Mouse (Mus musculus) cerebellum, adult 11 months (tissue): Measurements from ENCODE around the gene Adam12.
"Not testable (repeated sequence)": the region's sequence is repeated elsewhere in the genome, so short reads cannot be mapped to it uniquely, and the experiment has no call there.

ENCODE experiments used
- DNase-seq: peaks from one replicate; pipeline ENCODE4 v3.0.0; 2022

The Adam12 gene

DNA sequence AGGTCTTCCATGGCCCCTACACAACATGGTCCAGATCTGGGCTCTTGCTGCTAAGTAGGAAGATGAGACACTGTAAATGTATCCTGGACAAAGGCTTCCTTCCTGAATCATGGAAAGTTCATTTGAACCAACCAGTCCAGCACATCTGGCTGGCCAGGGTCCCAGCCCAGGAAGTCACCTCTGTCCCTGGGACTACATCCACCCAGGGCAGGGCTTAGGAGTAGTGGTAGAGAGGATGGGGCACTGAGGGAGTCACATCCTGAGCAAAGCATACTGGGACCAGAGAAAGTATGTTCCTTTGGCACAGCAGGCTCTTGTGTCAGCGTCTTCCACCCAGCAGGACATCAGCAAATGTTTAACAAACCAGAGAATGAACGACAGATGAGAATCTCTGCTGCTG, 306.2 kb downstream of the Adam12 start:
- no peak for DNase-seq

DNA sequence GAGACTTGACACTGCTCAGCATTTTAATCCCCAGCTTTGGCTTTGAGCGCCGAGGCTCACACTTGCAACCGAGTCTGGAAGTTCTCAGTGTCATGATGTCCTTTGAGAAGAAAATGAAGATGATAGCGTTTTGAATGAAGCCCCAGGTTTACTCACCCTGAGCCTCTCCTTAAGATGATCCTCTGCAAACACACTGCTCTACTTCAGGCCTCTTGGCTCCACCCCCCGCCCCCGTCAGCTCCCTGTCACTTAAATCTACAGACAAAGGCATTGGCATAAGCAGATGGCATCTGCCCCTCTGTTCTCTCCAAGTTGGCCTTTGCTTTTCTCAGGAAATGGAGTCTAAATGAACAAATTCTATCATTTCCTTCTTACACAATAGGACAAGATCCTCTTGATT, 308.0 kb downstream of the Adam12 start:
- no peak for DNase-seq

DNA sequence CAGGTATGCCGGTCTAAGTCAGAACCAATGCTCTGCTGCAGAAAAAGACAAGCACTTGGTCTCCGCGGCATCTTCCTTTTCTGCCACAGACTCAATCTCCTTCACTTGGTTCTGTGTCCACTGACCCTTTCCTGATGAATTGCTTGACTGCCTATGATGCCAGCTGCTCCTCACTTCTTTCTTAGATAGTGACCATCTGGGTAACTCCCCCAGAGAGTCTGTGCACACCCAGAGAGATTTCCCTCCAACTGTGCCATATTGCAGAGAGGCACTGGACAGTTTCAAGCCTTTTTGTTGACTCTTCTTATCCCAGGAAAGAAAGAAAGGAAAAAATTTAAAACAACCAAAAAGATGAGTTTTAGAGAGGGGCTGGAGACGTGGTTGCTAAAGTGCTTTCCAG, 310.7 kb downstream of the Adam12 start:
- DNase-seq: no peak

DNA sequence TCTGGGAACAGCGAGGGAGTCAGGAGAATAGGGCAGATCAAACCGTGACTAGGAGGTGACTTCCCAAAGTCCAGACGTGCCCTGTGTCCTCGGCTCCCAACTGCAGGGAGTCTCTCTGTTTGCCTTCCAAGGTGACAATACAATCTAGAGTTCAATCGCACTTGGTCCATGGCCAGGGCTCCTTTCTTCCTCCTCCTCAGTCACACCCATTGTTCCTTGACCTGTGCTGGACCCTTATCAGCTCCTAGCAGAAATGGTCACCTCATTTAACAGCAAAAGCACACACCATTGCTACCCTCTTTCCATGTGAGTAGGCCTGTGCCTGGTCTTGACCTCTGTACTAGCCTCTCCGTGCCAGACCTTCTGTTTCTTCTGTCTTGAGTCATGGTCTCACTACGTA, 311.2 kb downstream of the Adam12 start:
- DNase-seq: no peak

GRCm38 (mm10) chr7:133919918-133920317, 312.0 kb downstream of the Adam12 start:
- DNase-seq: no peak

- DNase-seq: no peak
Observed at GRCm38 (mm10) chr7:133919306-133919705, 312.6 kb downstream of the Adam12 start.

DNA sequence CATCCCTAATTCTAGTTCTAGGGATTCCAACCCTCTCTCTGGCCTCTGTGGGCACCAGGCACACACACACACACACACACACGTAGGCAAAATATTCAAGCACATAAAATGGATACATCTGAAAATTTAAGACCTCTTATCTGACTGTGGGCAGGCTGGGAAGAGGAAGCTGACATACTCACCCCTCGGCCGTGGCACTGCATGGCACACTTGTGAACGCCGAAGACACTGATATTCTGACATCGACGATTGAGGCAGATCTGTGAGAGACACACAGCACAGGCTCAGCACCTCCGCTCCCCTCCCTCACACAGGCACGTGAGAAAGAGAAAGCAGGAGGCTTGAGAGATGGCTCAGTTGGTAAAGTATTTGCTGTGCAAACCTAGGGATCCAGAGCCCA, 315.7 kb downstream of the Adam12 start:
- no peak for DNase-seq

DNA sequence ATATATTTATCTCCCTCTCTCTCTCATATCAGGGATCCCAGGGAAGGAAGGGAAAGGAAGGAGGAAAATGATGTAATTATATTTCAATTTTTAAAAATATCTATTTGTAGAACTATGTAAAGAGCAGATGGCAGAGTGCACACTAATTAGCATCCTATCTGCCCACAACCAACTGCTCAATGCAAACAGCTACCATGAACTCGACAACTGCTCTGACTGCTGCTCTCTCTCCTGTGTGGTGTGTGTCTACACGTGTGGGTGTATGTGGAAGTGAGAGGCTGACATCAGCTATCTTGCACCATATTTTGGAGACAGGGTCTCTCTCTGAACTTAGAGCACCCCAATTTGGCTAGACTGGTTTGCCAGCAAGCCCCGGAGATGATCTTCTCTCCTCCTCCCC, 320.1 kb downstream of the Adam12 start:
- DNase-seq: no peak

- DNase-seq: no peak
Observed at GRCm38 (mm10) chr7:133909833-133910375, 322.0 kb downstream of the Adam12 start.

GRCm38 (mm10) chr7:133908966-133909365, 323.0 kb downstream of the Adam12 start:
- DNase-seq: no peak

- DNase-seq: no peak
Observed at GRCm38 (mm10) chr7:133899391-133899790, 332.6 kb downstream of the Adam12 start.

DNA sequence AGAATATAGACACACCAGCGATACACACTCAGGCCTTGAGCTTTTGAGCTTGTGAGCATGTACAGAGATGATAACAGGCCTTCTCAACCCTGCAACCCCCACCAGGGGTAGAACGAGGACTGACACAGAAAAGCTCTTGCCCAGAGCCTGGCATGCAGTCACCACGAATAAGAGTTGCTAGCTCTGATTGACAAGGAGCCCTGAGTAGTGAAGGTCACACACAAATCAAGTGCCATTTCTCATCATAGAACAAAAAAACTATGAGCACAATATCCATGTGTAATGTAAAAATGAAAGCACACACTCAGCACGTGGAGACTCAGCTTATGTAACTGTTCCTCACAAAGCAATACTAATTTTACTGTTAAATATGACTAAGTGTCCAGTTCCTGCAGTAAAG, 340.1 kb downstream of the Adam12 start:
- no peak for DNase-seq

DNA sequence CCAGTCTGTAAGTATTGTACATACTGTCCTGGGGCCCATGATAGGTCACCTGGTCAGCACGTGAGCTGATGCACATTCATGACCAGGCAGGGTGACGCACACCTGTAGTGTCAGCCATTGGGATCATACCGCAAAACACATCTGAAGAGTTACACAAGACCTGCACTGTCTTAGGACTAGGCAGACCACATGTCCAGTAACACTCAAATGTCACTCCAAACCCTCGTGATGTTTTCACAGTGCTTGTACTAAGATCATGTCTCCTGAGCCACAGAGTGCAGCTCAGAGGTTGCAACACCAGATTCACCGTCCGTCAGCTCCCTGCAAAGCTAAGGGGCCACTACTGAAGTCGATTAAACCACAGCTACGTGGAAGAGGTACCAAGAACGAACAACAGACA, 340.6 kb downstream of the Adam12 start:
- DNase-seq: no peak

GRCm38 (mm10) chr7:133889986-133890385, 342.0 kb downstream of the Adam12 start:
- no peak for DNase-seq

DNA sequence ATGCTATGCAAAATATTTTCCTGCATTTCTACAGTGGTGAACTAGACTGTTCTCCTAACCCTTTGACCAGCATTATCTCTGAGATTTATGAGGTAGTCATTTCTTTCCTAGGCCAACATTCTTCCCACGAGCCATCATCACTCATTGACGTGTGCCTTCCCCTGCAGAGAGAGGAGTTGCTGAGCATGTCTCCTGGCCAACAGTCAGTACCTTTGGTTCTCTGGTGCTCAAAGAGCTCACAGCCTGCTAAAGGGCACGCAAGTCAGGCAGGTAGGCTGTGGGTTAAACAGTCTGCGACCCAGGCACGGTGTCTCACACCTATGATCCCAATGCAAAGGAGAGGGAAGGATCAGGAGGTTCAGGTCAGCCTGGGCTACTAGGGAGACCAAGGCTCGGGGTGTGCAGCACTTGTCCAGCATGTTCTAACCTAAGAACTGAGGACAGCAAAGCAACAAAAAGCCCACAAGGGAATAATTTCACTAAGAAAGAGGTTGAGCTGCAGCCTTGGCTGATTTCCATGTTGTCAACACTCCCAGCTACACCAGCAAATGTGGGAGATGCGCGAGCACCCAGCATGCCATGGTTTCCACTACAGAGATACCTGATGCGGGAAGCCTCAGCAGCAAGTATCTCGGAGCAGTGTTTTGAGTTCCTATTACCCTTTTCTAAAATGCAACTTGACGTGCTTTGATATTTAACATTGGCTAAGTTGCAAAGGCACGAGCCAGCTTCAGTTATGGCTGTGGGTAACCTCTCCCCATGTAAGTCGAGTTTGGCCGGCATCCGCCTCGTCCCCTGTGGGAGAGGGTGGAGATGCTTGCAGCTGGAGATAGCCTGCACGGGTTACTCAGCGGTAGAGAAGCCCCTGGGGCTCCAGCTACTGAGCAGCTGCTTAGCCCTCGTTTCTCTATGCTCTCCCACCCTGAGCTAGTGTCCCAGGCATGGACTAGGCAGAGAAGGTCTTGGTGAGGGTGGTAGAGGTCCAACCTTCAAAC, 342.7 kb downstream of the Adam12 start:
- no peak for DNase-seq

- not testable (repeated sequence) for DNase-seq
Observed at GRCm38 (mm10) chr7:133884759-133885431, 347.1 kb downstream of the Adam12 start.

- DNase-seq: no peak
Observed at GRCm38 (mm10) chr7:133879761-133880160, 352.2 kb downstream of the Adam12 start.

- no peak for DNase-seq
Observed at GRCm38 (mm10) chr7:133876646-133877342, 355.2 kb downstream of the Adam12 start.

- DNase-seq: no peak
Observed at GRCm38 (mm10) chr7:133876139-133876538, 355.8 kb downstream of the Adam12 start.

- no peak for DNase-seq
Observed at GRCm38 (mm10) chr7:133872701-133873100, 359.2 kb downstream of the Adam12 start.

- no peak for DNase-seq
Observed at GRCm38 (mm10) chr7:133870265-133870664, 361.7 kb downstream of the Adam12 start.

DNA sequence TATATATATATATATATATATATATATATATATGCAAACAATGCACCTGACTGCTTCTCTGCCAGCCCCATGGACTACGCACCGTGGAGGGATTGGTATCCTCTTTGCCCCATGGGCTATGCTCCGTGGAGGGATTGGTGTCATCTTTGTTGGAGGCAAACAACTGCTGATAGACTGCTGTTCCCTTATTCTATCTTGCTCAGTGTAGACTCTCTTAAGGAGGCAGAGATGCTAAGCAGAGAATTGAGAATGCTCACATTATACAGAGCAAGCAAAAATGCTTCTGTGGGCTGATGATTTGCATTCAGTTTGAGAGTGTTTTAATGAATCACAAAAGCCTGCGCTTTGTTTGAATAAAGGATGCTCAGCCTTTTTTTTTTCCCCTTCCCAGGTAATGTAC, 368.3 kb downstream of the Adam12 start:
- no peak for DNase-seq

GRCm38 (mm10) chr7:133863151-133863550, 368.8 kb downstream of the Adam12 start:
- DNase-seq: no peak
